Mouse (Mus musculus): Measurements from ENCODE around the gene Cacna1c. TPM values are rescaled to one million over a fixed set of nuclear protein-coding genes. Genes with fewer than 3 reads are reported as not detected.

Cacna1c gene
- polyA plus RNA-seq, 1 experiment from 2014 or later: 6.2 TPM

GRCm38 (mm10) chr6:119010875-119011274, 185.3 kb downstream of the Cacna1c start:
- 80% methylated on average over 3 of the region's 3 CpGs for WGBS
- no peaks in the 10 kb centered on the region for H3K36me3 ChIP-seq (replicated peaks)
- no peak overlapping the region for H3K9ac ChIP-seq
- H3K4me2 ChIP-seq: no peak overlapping the region
- no peaks in the 10 kb centered on the region for H3K27me3 ChIP-seq
- no peak overlapping the region for H3K27ac ChIP-seq
- no peaks in the 10 kb centered on the region for H3K9me3 ChIP-seq
- H3K4me1 ChIP-seq: no peaks in the 10 kb centered on the region; the same call in 1 of the 2 replicates
- H3K4me3 ChIP-seq (replicated peaks): no peak overlapping the region
- no peak for ATAC-seq (ENCODE audit: low FRiP score)

DNA sequence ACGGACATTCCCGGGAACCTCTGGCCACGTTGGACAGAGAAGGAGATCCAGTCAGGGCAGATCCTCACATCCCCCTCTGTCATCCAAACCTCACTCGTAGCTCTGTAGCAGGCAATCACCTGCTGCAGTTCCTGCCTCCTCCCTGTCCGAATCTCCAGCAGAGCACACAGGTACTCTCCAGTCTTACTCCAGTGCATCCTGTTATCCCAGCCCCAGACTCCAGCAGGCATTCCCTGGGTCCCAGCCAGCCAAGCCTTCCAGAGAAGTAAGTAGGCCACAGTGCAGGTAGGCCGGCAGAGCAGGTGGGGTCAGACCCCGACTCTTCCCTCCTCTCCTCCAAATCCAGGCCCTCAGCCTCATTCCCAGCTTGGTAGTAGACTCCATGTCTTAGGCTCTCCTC, 186.7 kb downstream of the Cacna1c start:
- Histone ChIP-seq H3K27me3 (no peaks in the 10 kb centered on the region), H3K27ac (no peak overlapping the region), H3K4me1 (no peaks in the 10 kb centered on the region; the same call in 1 of the 2 replicates), H3K4me2 (no peak overlapping the region), H3K9ac (no peak overlapping the region), H3K36me3 (replicated peaks) (no peaks in the 10 kb centered on the region), H3K9me3 (no peaks in the 10 kb centered on the region), H3K4me3 (replicated peaks) (no peak overlapping the region)
- no peak for ATAC-seq (ENCODE audit: low FRiP score)
- WGBS: 87% methylated on average over 7 of the region's 7 CpGs

GRCm38 (mm10) chr6:119008638-119009166, 187.5 kb downstream of the Cacna1c start:
- Histone ChIP-seq H3K9ac (no peak overlapping the region), H3K4me3 (replicated peaks) (no peak overlapping the region), H3K9me3 (no peaks in the 10 kb centered on the region), H3K27me3 (no peaks in the 10 kb centered on the region), H3K36me3 (replicated peaks) (no peaks in the 10 kb centered on the region), H3K4me1 (no peaks in the 10 kb centered on the region; the same call in 1 of the 2 replicates), H3K27ac (no peak overlapping the region), H3K4me2 (no peak overlapping the region)
- ATAC-seq (ENCODE audit: low FRiP score): no peak
- 70% methylated on average over 7 of the region's 7 CpGs for WGBS

DNA sequence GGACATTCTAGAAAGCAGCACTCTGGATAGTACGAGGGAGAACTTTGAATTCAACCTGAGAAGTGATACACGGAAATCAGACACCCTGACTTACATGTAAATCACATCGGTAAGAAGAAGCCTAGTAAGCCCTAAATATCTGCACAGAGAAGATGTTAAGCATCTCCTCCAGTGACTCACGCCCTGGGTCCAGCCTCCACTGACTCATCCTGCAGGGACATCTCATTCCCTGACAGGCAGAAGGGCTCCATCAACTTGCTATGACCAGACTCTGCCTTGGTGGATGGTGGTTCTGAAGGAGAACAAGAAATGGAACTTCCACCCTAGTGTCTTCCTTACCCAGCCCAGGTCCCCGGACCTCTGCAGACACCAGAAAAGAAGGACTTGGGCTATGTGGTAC, 191.6 kb downstream of the Cacna1c start:
- no peak for ATAC-seq (ENCODE audit: low FRiP score)
- no peak overlapping the region for H3K4me3 ChIP-seq (replicated peaks)
- H3K4me1 ChIP-seq: no peaks in the 10 kb centered on the region; the same call in 1 of the 2 replicates
- H3K27ac ChIP-seq: no peak overlapping the region
- no peaks in the 10 kb centered on the region for H3K27me3 ChIP-seq
- H3K36me3 ChIP-seq (replicated peaks): no peaks in the 10 kb centered on the region
- H3K4me2 ChIP-seq: no peak overlapping the region
- no peaks in the 10 kb centered on the region for H3K9me3 ChIP-seq
- no peak overlapping the region for H3K9ac ChIP-seq
- WGBS: 87% methylated on average over 5 of the region's 5 CpGs

GRCm38 (mm10) chr6:119001442-119001841, 194.8 kb downstream of the Cacna1c start:
- H3K4me1 ChIP-seq: no peaks in the 10 kb centered on the region
- WGBS: 59% methylated on average over 2 of the region's 2 CpGs
- no peak for ATAC-seq (ENCODE audit: low FRiP score)

GRCm38 (mm10) chr6:119000255-119000654, 196.0 kb downstream of the Cacna1c start:
- H3K36me3 ChIP-seq (replicated peaks): no peaks in the 10 kb centered on the region
- H3K9ac ChIP-seq: no peak overlapping the region
- H3K4me3 ChIP-seq (replicated peaks): no peak overlapping the region
- H3K4me2 ChIP-seq: no peak overlapping the region
- no peak for ATAC-seq (ENCODE audit: low FRiP score)
- H3K27me3 ChIP-seq: no peaks in the 10 kb centered on the region
- 71% methylated on average over 3 of the region's 3 CpGs for WGBS
- H3K27ac ChIP-seq: no peak overlapping the region
- H3K9me3 ChIP-seq: no peaks in the 10 kb centered on the region
- no peaks in the 10 kb centered on the region for H3K4me1 ChIP-seq

More at GRCm38 (mm10) chr6:119001442-119001841, 194.8 kb downstream of the Cacna1c start:
- Histone ChIP-seq H3K9me3 (no peaks in the 10 kb centered on the region), H3K4me3 (replicated peaks) (no peak overlapping the region), H3K9ac (no peak overlapping the region), H3K36me3 (replicated peaks) (no peaks in the 10 kb centered on the region), H3K27me3 (no peaks in the 10 kb centered on the region), H3K27ac (0 out of 2 replicates have a peak overlapping the region, but pooled peaks have one; percentile 25), H3K4me2 (no peak overlapping the region)

- no peaks in the 10 kb centered on the region for H3K4me1 ChIP-seq
- 92% methylated on average over 2 of the region's 2 CpGs for WGBS
- no peak overlapping the region for H3K4me2 ChIP-seq
- H3K9ac ChIP-seq: no peak overlapping the region
- H3K27ac ChIP-seq: no peak overlapping the region
- H3K36me3 ChIP-seq (replicated peaks): no peaks in the 10 kb centered on the region
- no peaks in the 10 kb centered on the region for H3K9me3 ChIP-seq
- H3K27me3 ChIP-seq: no peaks in the 10 kb centered on the region
- H3K4me3 ChIP-seq (replicated peaks): no peak overlapping the region
- ATAC-seq (ENCODE audit: low FRiP score): no peak
Observed at GRCm38 (mm10) chr6:118999329-118999875, 196.8 kb downstream of the Cacna1c start.

GRCm38 (mm10) chr6:118997397-118997796, 198.8 kb downstream of the Cacna1c start:
- H3K9me3 ChIP-seq: no peaks in the 10 kb centered on the region
- no peak for ATAC-seq (ENCODE audit: low FRiP score)
- no peaks in the 10 kb centered on the region for H3K36me3 ChIP-seq (replicated peaks)
- 93% methylated on average over 4 of the region's 4 CpGs for WGBS
- H3K9ac ChIP-seq: no peak overlapping the region
- H3K4me3 ChIP-seq (replicated peaks): no peak overlapping the region
- no peak overlapping the region for H3K4me2 ChIP-seq
- no peaks in the 10 kb centered on the region for H3K27me3 ChIP-seq
- H3K27ac ChIP-seq: no peak overlapping the region
- no peaks in the 10 kb centered on the region for H3K4me1 ChIP-seq

DNA sequence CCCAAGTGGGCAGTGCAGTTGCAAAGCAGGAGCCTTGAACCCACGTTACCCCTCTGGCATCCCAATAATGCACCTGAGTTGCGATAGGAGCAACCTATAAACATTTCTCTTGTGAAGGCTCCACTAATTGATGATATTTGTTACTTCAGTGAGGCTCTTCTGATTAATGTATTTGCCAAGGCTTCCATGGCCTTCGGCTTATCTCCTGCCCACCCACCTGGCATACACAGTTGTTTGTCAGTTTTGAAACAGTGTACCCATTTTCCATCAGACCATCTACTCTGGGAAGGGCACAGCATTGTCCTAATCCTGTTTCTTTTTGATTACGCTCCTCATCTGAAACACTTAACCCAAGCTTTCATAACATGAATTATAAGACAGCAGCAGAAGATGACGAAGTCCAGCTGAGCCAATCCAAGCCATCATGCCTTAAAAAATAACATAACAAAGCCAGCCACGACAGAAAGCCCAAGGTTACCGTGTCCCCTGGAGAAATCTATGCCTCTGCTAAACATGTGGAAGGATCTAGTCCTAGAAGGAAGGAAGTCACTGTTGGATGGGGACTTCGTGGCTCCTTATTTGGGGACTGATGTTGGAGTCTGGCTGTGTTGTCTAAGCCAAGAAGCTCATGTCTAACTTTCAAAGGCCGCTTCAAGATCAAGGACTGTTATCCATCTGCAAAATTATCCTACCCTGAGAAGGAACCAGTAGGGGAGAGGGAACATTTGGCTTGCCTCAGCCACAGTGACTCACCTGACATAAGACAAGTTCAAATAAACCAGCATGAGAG, 201.8 kb downstream of the Cacna1c start:
- no peaks in the 10 kb centered on the region for H3K9me3 ChIP-seq

GRCm38 (mm10) chr6:118992391-118992790, 203.8 kb downstream of the Cacna1c start:
- no peaks in the 10 kb centered on the region for H3K9me3 ChIP-seq
- H3K27ac ChIP-seq: no peak overlapping the region
- no peaks in the 10 kb centered on the region for H3K27me3 ChIP-seq
- peaks cover 5% of the 10 kb centered on the region; the same call in 1 of the 2 replicates for H3K4me1 ChIP-seq
- H3K4me3 ChIP-seq (replicated peaks): no peak overlapping the region
- no peak overlapping the region for H3K4me2 ChIP-seq
- H3K9ac ChIP-seq: no peak overlapping the region
- no peaks in the 10 kb centered on the region for H3K36me3 ChIP-seq (replicated peaks)
- no peak for ATAC-seq (ENCODE audit: low FRiP score)
- WGBS: 89% methylated on average over 6 of the region's 6 CpGs

More for the DNA sequence above, 201.8 kb downstream of the Cacna1c start:
- Histone ChIP-seq H3K27ac (no peak overlapping the region), H3K4me1 (peaks cover 5% of the 10 kb centered on the region; the same call in 1 of the 2 replicates), H3K27me3 (no peaks in the 10 kb centered on the region), H3K4me3 (replicated peaks) (no peak overlapping the region), H3K9ac (no peak overlapping the region), H3K4me2 (no peak overlapping the region), H3K36me3 (replicated peaks) (no peaks in the 10 kb centered on the region)
- 88% methylated on average over 9 of the region's 9 CpGs for WGBS
- no peak for ATAC-seq (ENCODE audit: low FRiP score)

GRCm38 (mm10) chr6:118989999-118990776, 206.0 kb downstream of the Cacna1c start:
- H3K27ac ChIP-seq: no peak overlapping the region
- no peak for ATAC-seq (ENCODE audit: low FRiP score)

More at GRCm38 (mm10) chr6:118989999-118990776, 206.0 kb downstream of the Cacna1c start:
- Histone ChIP-seq H3K4me1 (peaks cover 5% of the 10 kb centered on the region; the same call in 1 of the 2 replicates), H3K4me2 (no peak overlapping the region), H3K9ac (no peak overlapping the region), H3K36me3 (replicated peaks) (no peaks in the 10 kb centered on the region), H3K9me3 (no peaks in the 10 kb centered on the region), H3K27me3 (no peaks in the 10 kb centered on the region), H3K4me3 (replicated peaks) (no peak overlapping the region)
- 78% methylated on average over 9 of the region's 9 CpGs for WGBS

Measured in forebrain, embryonic 12.5 days (tissue).